Mouse (Mus musculus) hindlimb bud, embryonic 11.5 days (tissue): Measurements from ENCODE around the gene Slc25a51.

Source experiments
- DNase-seq: peaks from one replicate; pipeline ENCODE4 v3.0.0-alpha.2; 2012; ENCODE audit warnings: low read depth, low spot score; ENCODE audit errors: extremely low spot score

The Slc25a51 gene

GRCm38 (mm10) chr4:45408427-45409132 is at the start of gene Slc25a51:
TSS of gene Slc25a51 (minus strand) at chr4:45408766.
- no peak for DNase-seq

GRCm38 (mm10) chr4:45457543-45457942 is 49.0 kb upstream of the Slc25a51 start:
- no peak for DNase-seq

GRCm38 (mm10) chr4:45455001-45455400 is 46.4 kb upstream of the Slc25a51 start:
- DNase-seq, result no peak

GRCm38 (mm10) chr4:45453271-45453851 is 44.8 kb upstream of the Slc25a51 start:
- DNase-seq, result no peak

- no peak for DNase-seq
Measured at GRCm38 (mm10) chr4:45452569-45453111, 44.1 kb upstream of the Slc25a51 start.

- no peak for DNase-seq
Measured at GRCm38 (mm10) chr4:45449012-45449411, 40.4 kb upstream of the Slc25a51 start.

GRCm38 (mm10) chr4:45448481-45448880 is 39.9 kb upstream of the Slc25a51 start:
- no peak for DNase-seq

GRCm38 (mm10) chr4:45447196-45447595 is 38.6 kb upstream of the Slc25a51 start:
- no peak for DNase-seq

GRCm38 (mm10) chr4:45445235-45445634 is 36.7 kb upstream of the Slc25a51 start:
- DNase-seq, result no peak

- no peak for DNase-seq
Measured at GRCm38 (mm10) chr4:45444813-45445212, 36.2 kb upstream of the Slc25a51 start.

GRCm38 (mm10) chr4:45443652-45444051 is 35.1 kb upstream of the Slc25a51 start:
- no peak for DNase-seq

- DNase-seq, result no peak
Measured at GRCm38 (mm10) chr4:45442237-45442636, 33.7 kb upstream of the Slc25a51 start.

- no peak for DNase-seq
Measured at GRCm38 (mm10) chr4:45441778-45442177, 33.2 kb upstream of the Slc25a51 start.

- no peak for DNase-seq
Measured at GRCm38 (mm10) chr4:45439281-45439680, 30.7 kb upstream of the Slc25a51 start.

- no peak for DNase-seq
Measured at GRCm38 (mm10) chr4:45437010-45437409, 28.4 kb upstream of the Slc25a51 start.

GRCm38 (mm10) chr4:45436383-45436913 is 27.9 kb upstream of the Slc25a51 start:
- no peak for DNase-seq

GRCm38 (mm10) chr4:45435899-45436298 is 27.3 kb upstream of the Slc25a51 start:
- DNase-seq, result no peak

- no peak for DNase-seq
Measured at GRCm38 (mm10) chr4:45434681-45435080, 26.1 kb upstream of the Slc25a51 start.

- DNase-seq, result no peak
Measured at GRCm38 (mm10) chr4:45434071-45434470, 25.5 kb upstream of the Slc25a51 start.

- DNase-seq, result no peak
Measured at GRCm38 (mm10) chr4:45431806-45432205, 23.2 kb upstream of the Slc25a51 start.

GRCm38 (mm10) chr4:45431316-45431715 is 22.8 kb upstream of the Slc25a51 start:
- DNase-seq, result no peak

- DNase-seq, result no peak
Measured at GRCm38 (mm10) chr4:45429451-45429850, 20.9 kb upstream of the Slc25a51 start.
